Mouse (Mus musculus) midbrain, embryonic 14.5 days (tissue): ENCODE data around the gene Fam122c. TPM values are rescaled to one million over a fixed set of nuclear protein-coding genes. Genes with fewer than 3 reads are reported as not detected.

Experiments used
- ATAC-seq: fragments of 200-750 bp; cut with Nextera tagmentation; 2 replicates; pipeline ENCODE4 v1.8.0; 2017; ENCODE audit warnings: moderate number of reproducible peaks, moderate library complexity; ENCODE audit not compliant: low FRiP score, low TSS enrichment
- DNase-seq: peaks from one replicate; pipeline ENCODE4 v3.0.0-alpha.2; 2015
- H3K27ac ChIP-seq: fragments of 300-500 bp; sonication (generic); replicated peaks from 2 replicates; pipeline ENCODE4 v1.5.1; 2014; ENCODE audit warnings: mild to moderate bottlenecking, low read depth, low read length, moderate library complexity
- H3K27me3 ChIP-seq: fragments of 300-500 bp; sonication (generic); 2 replicates; pipeline ENCODE4 v1.6.1; 2014; ENCODE audit warnings: low read length, control low read depth, mixed read lengths; ENCODE audit not compliant: control insufficient read depth, insufficient read depth
- H3K36me3 ChIP-seq: fragments of 300-500 bp; sonication (generic); 2 replicates; pipeline ENCODE4 v1.6.1; 2014; ENCODE audit warnings: low read length, control low read depth; ENCODE audit not compliant: control insufficient read depth, insufficient read depth
- H3K4me1 ChIP-seq: fragments of 300-500 bp; sonication (generic); 2 replicates; pipeline ENCODE4 v1.6.1; 2014; ENCODE audit warnings: mild to moderate bottlenecking, antibody characterized with exemption, low read length, control low read depth; ENCODE audit not compliant: control insufficient read depth, insufficient read depth
- H3K4me2 ChIP-seq: fragments of 300-500 bp; sonication (generic); 2 replicates; pipeline ENCODE4 v1.6.1; 2014; ENCODE audit warnings: mild to moderate bottlenecking, low read length, moderate library complexity
- H3K4me3 ChIP-seq: fragments of 300-500 bp; sonication (generic); replicated peaks from 2 replicates; pipeline ENCODE4 v1.5.1; 2014; ENCODE audit warnings: low read depth, low read length
- H3K9ac ChIP-seq: fragments of 300-500 bp; sonication (generic); replicated peaks from 2 replicates; pipeline ENCODE4 v1.6.1; 2014; ENCODE audit warnings: mild to moderate bottlenecking, low read length, moderate library complexity
- H3K9me3 ChIP-seq: fragments of 300-500 bp; sonication (generic); 2 replicates; pipeline ENCODE4 v1.6.1; 2016; ENCODE audit warnings: low read length, control low read depth, mixed read lengths; ENCODE audit not compliant: control insufficient read depth
- WGBS: fragments of 180-500 bp; shearing (Covaris S2); extraction: QIAGEN DNeasy Blood & Tissue Kit; methylation state at CpG from one replicate; pipeline ENCODE4 v1.1.7; 2014; 5-methylcytosine and 5-hydroxymethylcytosine counted together
- polyA plus RNA-seq: library from polyadenylated mRNA; unstranded; fragments of >200 nt; fragmentation: Nextera tagmentation; extraction: Ambion mirVana; gene quantifications from 2 replicates; pipeline ENCODE4 v1.2.1, GENCODE M21; 2014

Gene Fam122c
- not detected in 2 replicates for polyA plus RNA-seq

DNA sequence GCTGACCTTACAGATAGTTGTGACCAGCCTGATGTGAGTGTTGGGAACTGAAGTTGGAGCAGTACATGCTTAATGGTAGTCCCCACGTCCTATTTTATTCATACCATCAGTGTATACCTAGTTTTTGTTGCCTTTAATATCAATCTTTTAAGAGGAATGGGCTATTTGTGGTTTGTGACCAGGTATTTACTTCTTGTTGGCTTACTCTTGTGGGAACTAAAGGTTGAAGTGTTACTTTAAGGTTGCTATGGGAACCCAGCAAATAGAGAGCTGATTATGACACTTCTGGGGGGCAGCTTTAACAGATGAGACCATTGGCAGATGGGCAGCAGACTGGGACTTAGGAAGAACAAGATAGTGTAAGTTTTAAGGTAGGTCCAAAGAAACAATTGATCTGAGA lies at the start of gene Fam122c:
Fam122c (plus strand) TSS at position 301 of the 400 bp plus-strand sequence.
- H3K9ac ChIP-seq = no peak within 1 kb of the TSS
- H3K4me3 ChIP-seq = no peak within 1 kb of the TSS
- H3K27me3 ChIP-seq = no peaks in the 10 kb centered on the region
- no peak within 1 kb of the TSS for H3K27ac ChIP-seq
- no peaks in the 10 kb centered on the region for H3K9me3 ChIP-seq
- WGBS = 42% methylated on average over 1 of the region's 1 CpGs
- no peaks in the 10 kb centered on the region for H3K4me1 ChIP-seq
- H3K4me2 ChIP-seq = no peak within 1 kb of the TSS
- no peaks in the 10 kb centered on the region for H3K36me3 ChIP-seq
- DNase-seq (no peak), ATAC-seq (no peak)

DNA sequence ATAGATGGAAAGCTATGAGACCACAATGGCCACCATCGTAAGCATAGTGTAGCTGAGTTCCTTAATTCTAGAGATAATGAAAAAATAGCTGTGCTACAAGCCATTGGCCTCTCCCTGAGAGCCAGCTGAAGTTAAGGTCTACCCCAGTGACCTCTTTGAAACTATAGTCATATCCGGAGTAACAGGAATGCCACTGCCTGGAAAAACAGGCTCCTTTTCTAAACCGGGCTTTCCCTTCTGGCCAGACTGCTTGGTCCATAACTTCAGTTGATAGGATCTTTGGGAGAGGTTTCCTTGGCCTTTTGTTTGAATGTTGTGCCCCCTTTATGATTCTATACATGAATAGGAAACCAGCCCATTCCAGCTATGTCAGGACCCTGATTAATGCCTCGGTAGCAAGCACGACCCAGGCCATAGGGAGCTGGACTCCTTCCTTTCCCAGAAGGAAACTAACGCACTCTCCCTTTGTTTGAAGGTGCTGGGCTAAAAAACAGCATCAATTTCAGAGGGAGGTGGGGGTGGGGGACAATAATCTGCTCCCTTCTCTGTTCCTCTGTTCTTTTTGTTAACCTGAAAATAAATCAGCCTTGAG lies 48.8 kb upstream of the Fam122c start:
- DNase-seq (no peak), ATAC-seq (no peak)
- H3K4me1 ChIP-seq = no peaks in the 10 kb centered on the region
- no peak overlapping the region for H3K4me3 ChIP-seq
- no peak overlapping the region for H3K9ac ChIP-seq
- no peaks in the 10 kb centered on the region for H3K36me3 ChIP-seq
- no peak overlapping the region for H3K4me2 ChIP-seq
- H3K9me3 ChIP-seq = no peaks in the 10 kb centered on the region
- H3K27me3 ChIP-seq = no peaks in the 10 kb centered on the region
- no peak overlapping the region for H3K27ac ChIP-seq
- WGBS = 71% methylated on average over 6 of the region's 6 CpGs

DNA sequence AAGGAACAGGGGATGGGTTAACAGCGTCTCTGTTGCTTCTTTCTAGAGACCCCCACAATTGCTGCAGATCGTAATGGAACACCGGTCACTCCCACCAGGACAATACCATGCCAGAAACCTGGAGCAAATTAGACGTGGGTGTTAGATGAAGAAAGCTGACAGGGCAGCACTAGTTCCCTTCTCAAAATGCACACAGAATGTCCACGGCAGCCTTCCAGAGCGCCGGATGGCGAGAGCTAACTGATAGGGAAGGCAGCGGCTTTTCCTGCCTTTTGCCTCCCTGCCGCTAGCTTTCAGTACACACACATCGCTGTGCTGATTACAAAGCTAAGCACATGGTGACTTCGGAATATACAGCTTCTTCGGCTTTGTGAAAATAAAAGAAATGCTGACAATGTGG lies 41.3 kb upstream of the Fam122c start:
- peak overlapping the region; percentile 52 for H3K4me2 ChIP-seq
- peak overlapping the region; percentile 29; the same call in 1 of the 2 replicates for H3K9ac ChIP-seq
- no peaks in the 10 kb centered on the region for H3K36me3 ChIP-seq
- no peaks in the 10 kb centered on the region for H3K4me1 ChIP-seq
- ATAC-seq (no peak), DNase-seq (peak; percentile 65)
- no peak overlapping the region for H3K27ac ChIP-seq
- no peaks in the 10 kb centered on the region for H3K9me3 ChIP-seq
- no peaks in the 10 kb centered on the region for H3K27me3 ChIP-seq
- 21% methylated on average over 13 of the region's 13 CpGs for WGBS
- H3K4me3 ChIP-seq = peak overlapping the region; percentile 24

DNA sequence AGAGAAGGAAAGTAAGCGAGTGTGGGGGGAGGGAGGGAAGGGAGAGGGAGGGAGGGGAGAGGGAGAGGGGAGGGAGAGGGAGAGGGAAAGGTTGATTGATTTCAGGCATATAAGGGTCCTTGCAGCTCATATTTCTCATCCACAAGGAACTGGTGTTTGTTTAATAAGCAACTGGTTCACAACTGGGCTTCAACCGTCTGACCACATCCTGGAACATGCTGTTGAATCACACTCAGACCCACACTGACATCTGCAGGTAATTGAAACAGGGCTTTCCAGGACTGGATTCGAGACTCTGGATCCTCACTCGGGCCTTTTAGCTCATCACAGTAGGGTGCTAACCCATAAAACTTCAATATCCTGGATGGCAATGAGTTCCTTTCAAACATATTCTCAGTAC lies 39.5 kb upstream of the Fam122c start:
- DNase-seq = no peak
- H3K27me3 ChIP-seq = no peaks in the 10 kb centered on the region
- 40% methylated on average over 4 of the region's 4 CpGs for WGBS
- no peak overlapping the region for H3K9ac ChIP-seq
- ATAC-seq = no peak
- no peaks in the 10 kb centered on the region for H3K36me3 ChIP-seq
- no peak overlapping the region for H3K4me3 ChIP-seq
- H3K4me2 ChIP-seq = no peak overlapping the region
- no peaks in the 10 kb centered on the region for H3K9me3 ChIP-seq
- no peaks in the 10 kb centered on the region for H3K4me1 ChIP-seq
- no peak overlapping the region for H3K27ac ChIP-seq

DNA sequence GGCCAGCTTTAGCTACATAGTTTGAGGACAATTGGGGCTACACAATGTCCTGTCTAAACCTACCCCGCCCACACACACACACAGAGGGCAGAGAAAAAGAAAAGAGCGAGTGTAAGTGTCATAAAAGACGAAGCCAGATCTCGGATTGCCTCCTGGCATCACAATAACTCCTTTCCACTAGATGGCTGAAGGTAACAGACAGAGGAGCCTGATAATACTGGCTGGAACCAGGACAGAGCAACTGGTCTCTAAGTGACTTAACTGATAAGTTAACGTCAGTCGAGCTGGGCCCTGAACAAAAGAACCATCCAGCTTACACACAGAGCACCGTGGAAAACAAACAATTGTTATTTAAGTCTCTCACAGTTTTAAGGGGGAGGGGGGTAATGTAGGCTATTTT lies 36.8 kb upstream of the Fam122c start:
- H3K27me3 ChIP-seq = no peaks in the 10 kb centered on the region
- DNase-seq (no peak), ATAC-seq (no peak)
- H3K4me2 ChIP-seq = no peak overlapping the region
- no peaks in the 10 kb centered on the region for H3K4me1 ChIP-seq
- H3K36me3 ChIP-seq = no peaks in the 10 kb centered on the region
- H3K27ac ChIP-seq = no peak overlapping the region
- WGBS = 41% methylated on average over 7 of the region's 7 CpGs
- no peak overlapping the region for H3K4me3 ChIP-seq
- no peak overlapping the region for H3K9ac ChIP-seq
- H3K9me3 ChIP-seq = no peaks in the 10 kb centered on the region

DNA sequence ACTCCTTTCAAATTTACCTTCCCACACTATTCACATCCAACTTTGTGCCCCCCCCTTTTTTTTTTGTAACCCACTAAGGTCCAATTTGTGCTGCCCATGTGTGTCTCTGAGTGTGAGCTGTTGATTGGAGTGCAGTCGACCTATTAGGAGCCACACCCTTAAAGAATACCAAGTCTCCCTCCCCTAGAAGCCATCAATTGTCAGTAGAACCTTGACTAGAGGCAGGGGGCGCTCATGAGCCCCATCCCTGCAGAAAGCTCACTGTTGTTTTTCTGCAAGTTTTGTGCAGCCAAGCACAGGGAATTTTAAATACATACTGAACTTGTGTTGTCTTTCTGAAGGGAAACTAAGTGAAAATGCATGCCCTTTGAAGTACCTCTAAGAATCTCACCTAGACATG lies 35.3 kb upstream of the Fam122c start:
- Histone ChIP-seq H3K4me3 (no peak overlapping the region), H3K4me1 (no peaks in the 10 kb centered on the region), H3K27ac (no peak overlapping the region), H3K9me3 (no peaks in the 10 kb centered on the region), H3K4me2 (no peak overlapping the region), H3K27me3 (no peaks in the 10 kb centered on the region), H3K36me3 (no peaks in the 10 kb centered on the region), H3K9ac (no peak overlapping the region)
- WGBS = 14% methylated on average over 2 of the region's 2 CpGs
- DNase-seq (no peak), ATAC-seq (no peak)

DNA sequence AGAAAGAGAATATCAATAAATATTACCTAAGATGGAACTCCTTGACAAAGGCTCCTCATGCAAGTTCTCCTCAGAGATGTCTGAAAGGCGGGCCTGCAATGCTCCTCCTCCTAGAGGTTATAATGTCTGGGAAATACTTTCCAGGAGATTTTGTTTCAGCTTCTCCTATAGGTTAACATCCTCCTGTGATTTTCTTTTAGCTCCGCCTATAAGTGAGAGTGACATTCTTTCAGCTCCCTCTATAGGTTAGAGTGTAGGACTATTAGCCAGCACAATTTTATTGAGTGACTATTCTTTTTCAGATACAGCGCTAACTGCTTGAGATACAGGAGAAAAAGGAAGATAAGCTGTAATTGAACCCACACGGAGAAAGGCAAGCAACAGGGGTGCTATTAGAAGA lies 33.2 kb upstream of the Fam122c start, which contains the start of gene Plac1:
Plac1 (minus strand) TSS at position 101 of the 400 bp plus-strand sequence.
- Histone ChIP-seq H3K36me3 (no peaks in the 10 kb centered on the region), H3K9me3 (no peaks in the 10 kb centered on the region), H3K27ac (no peak within 1 kb of the TSS), H3K4me1 (no peaks in the 10 kb centered on the region), H3K4me2 (no peak within 1 kb of the TSS), H3K4me3 (no peak within 1 kb of the TSS), H3K9ac (no peak within 1 kb of the TSS), H3K27me3 (no peaks in the 10 kb centered on the region)
- DNase-seq (no peak), ATAC-seq (no peak)
- 76% methylated on average over 4 of the region's 4 CpGs for WGBS

DNA sequence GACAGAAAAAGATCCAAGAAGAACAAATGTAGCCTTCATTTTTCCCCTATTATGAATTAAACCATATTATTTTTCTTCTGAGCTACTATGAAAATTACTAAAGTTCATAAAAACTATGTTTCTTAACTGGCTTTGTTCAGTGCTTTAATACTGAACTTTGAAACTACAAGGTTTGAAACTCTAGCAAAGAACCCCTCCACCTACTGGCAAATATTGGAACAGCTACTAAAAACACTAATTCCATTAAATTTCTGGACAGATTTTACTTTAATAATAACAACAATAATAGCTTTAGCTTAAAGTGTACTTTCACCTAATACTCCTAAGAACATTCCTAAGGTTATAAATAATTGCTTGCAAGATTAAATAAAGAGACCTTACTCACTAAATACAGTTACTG lies 18.0 kb upstream of the Fam122c start:
- no peak overlapping the region for H3K4me2 ChIP-seq
- no peak overlapping the region for H3K4me3 ChIP-seq
- no peaks in the 10 kb centered on the region for H3K27me3 ChIP-seq
- no peaks in the 10 kb centered on the region for H3K36me3 ChIP-seq
- DNase-seq (peak; percentile 53), ATAC-seq (no peak)
- no peaks in the 10 kb centered on the region for H3K4me1 ChIP-seq
- no peaks in the 10 kb centered on the region for H3K9me3 ChIP-seq
- H3K9ac ChIP-seq = no peak overlapping the region
- H3K27ac ChIP-seq = no peak overlapping the region

DNA sequence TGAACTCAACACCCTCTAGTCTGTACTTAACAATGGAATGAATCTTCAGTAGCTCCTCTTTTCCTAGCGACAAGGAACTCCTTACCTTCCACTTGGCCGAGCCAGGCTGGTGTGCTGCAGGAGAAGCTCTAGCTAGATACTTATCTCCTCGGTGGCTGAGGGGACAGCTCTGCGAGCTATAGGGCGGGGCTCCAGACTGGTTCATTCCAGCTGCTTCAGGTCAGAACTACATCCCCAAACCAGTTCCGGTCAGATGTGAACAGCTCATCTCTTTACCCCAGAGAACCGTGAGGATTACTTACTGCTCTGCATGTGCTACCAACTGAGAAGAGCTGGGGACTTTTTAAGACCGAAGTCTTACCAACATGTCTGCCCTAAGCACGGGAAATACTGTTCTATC lies 7.0 kb upstream of the Fam122c start:
- Histone ChIP-seq H3K4me1 (no peaks in the 10 kb centered on the region), H3K9ac (no peak overlapping the region), H3K27ac (no peak overlapping the region), H3K4me2 (no peak overlapping the region), H3K36me3 (no peaks in the 10 kb centered on the region), H3K27me3 (no peaks in the 10 kb centered on the region), H3K4me3 (no peak overlapping the region), H3K9me3 (no peaks in the 10 kb centered on the region)
- DNase-seq = no peak
- ATAC-seq = no peak
- WGBS = 75% methylated on average over 9 of the region's 9 CpGs
